Comparison of ENCODE assay signal across 8 mouse cellular contexts in genomic region chr9:98409137-98409536, GRCm38 (mm10). TPM values are rescaled to one million over a fixed set of nuclear protein-coding genes. Genes with fewer than 3 reads are reported as not detected.
DNase-seq lines count a peak whose midpoint lies in the region; ATAC-seq and TF ChIP-seq lines count a peak whose summit lies in the region.

No protein-coding gene starts in this region.

- peak; percentile 45 to 70 for DNase-seq in heart, adult 2 months
- peak; percentile 82 for DNase-seq in brain, adult 2 months (ENCODE audit: low read depth, low spot score)
- DNase-seq in left cerebral cortex, postnatal 25 days (ENCODE audit: low spot score in 2 of 2) = peak; percentile 74 to 79
- peak; percentile 71 for DNase-seq in midbrain, postnatal 0 days (ENCODE audit: low spot score)

- no peak for ATAC-seq in heart, embryonic 11.5 days (replicated peaks; ENCODE audit: insufficient number of reproducible peaks, low FRiP score, low TSS enrichment)
- ATAC-seq in forebrain, embryonic 15.5 days (replicated peaks) = peak; percentile 32; the same call in 1 of the 2 replicates
- ATAC-seq in intestine, postnatal 0 days = peak; percentile 45; the same call in 1 of the 2 replicates
- no peak for ATAC-seq in midbrain, postnatal 0 days (ENCODE audit: low FRiP score)

- no peak for TF ChIP-seq EP300 in heart, adult 2 months (IDR thresholded peaks at IDR 0.05; ENCODE audit: insufficient read depth, low read depth, low read length)

- TF ChIP-seq POLR2A in heart, adult 2 months (IDR thresholded peaks at IDR 0.05; ENCODE audit: insufficient read depth, low read depth, low read length) = no peak
- TF ChIP-seq POLR2A in testis, adult 2 months (IDR thresholded peaks at IDR 0.05; ENCODE audit: control insufficient read depth, low read depth, low read length) = no peak

- no peaks in the 10 kb centered on the region for H3K27me3 ChIP-seq in heart, adult 2 months (ENCODE audit: control insufficient read depth, insufficient read depth, low read length)
- H3K27me3 ChIP-seq in heart, embryonic 11.5 days (ENCODE audit: control insufficient read depth, insufficient read depth, low read length) = no peaks in the 10 kb centered on the region
- no peaks in the 10 kb centered on the region for H3K27me3 ChIP-seq in forebrain, embryonic 15.5 days
- no peaks in the 10 kb centered on the region for H3K27me3 ChIP-seq in intestine, postnatal 0 days (replicated peaks; ENCODE audit: control insufficient read depth, insufficient read depth, low read length)
- no peaks in the 10 kb centered on the region for H3K27me3 ChIP-seq in midbrain, postnatal 0 days (ENCODE audit: insufficient read depth, low read length)
- no peaks in the 10 kb centered on the region for H3K27me3 ChIP-seq in testis, adult 2 months (ENCODE audit: control insufficient read depth, insufficient read depth, low read length)

- H3K4me2 ChIP-seq in heart, embryonic 11.5 days = no peak overlapping the region
- H3K4me2 ChIP-seq in forebrain, embryonic 15.5 days (replicated peaks) = no peak overlapping the region
- no peak overlapping the region for H3K4me2 ChIP-seq in intestine, postnatal 0 days (replicated peaks; ENCODE audit: low read depth)
- no peak overlapping the region for H3K4me2 ChIP-seq in midbrain, postnatal 0 days (ENCODE audit: low read depth, low read length, poor library complexity, severe bottlenecking)

- no peak overlapping the region for H3K27ac ChIP-seq in heart, adult 2 months
- no peak overlapping the region for H3K27ac ChIP-seq in heart, embryonic 11.5 days (ENCODE audit: low read depth, low read length)
- H3K27ac ChIP-seq in forebrain, embryonic 15.5 days (replicated peaks) = no peak overlapping the region
- H3K27ac ChIP-seq in intestine, postnatal 0 days (ENCODE audit: low read depth, low read length) = no peak overlapping the region
- no peak overlapping the region for H3K27ac ChIP-seq in midbrain, postnatal 0 days (ENCODE audit: low read depth, low read length)
- H3K27ac ChIP-seq in testis, adult 2 months (ENCODE audit: control insufficient read depth, insufficient read depth, low read depth, low read length) = no peak overlapping the region

- H3K9ac ChIP-seq in heart, adult 2 months (ENCODE audit: low read depth, low read length) = no peak overlapping the region
- no peak overlapping the region for H3K9ac ChIP-seq in heart, embryonic 11.5 days (ENCODE audit: low read depth, low read length)
- no peak overlapping the region for H3K9ac ChIP-seq in forebrain, embryonic 15.5 days (replicated peaks)
- H3K9ac ChIP-seq in intestine, postnatal 0 days (ENCODE audit: low read depth, low read length) = no peak overlapping the region
- H3K9ac ChIP-seq in midbrain, postnatal 0 days (replicated peaks; ENCODE audit: low read length, poor library complexity, severe bottlenecking) = no peak overlapping the region

- no peaks in the 10 kb centered on the region for H3K36me3 ChIP-seq in heart, adult 2 months (ENCODE audit: control insufficient read depth, insufficient read depth, low read length)
- H3K36me3 ChIP-seq in heart, embryonic 11.5 days (ENCODE audit: control insufficient read depth, insufficient read depth, low read length) = no peaks in the 10 kb centered on the region
- no peaks in the 10 kb centered on the region for H3K36me3 ChIP-seq in forebrain, embryonic 15.5 days
- H3K36me3 ChIP-seq in intestine, postnatal 0 days (ENCODE audit: control insufficient read depth, insufficient read depth) = peaks cover 7% of the 10 kb centered on the region
- H3K36me3 ChIP-seq in midbrain, postnatal 0 days (ENCODE audit: insufficient read depth, low read length) = no peaks in the 10 kb centered on the region
- no peaks in the 10 kb centered on the region for H3K36me3 ChIP-seq in testis, adult 2 months (ENCODE audit: control insufficient read depth, insufficient read depth, low read length)

- H3K4me1 ChIP-seq in heart, adult 2 months (ENCODE audit: control insufficient read depth, insufficient read depth, low read length) = no peaks in the 10 kb centered on the region
- H3K4me1 ChIP-seq in heart, embryonic 11.5 days (ENCODE audit: control insufficient read depth, insufficient read depth, low read length) = no peaks in the 10 kb centered on the region
- H3K4me1 ChIP-seq in forebrain, embryonic 15.5 days = peaks cover 6% of the 10 kb centered on the region; the same call in 1 of the 2 replicates
- H3K4me1 ChIP-seq in intestine, postnatal 0 days (replicated peaks; ENCODE audit: control insufficient read depth, insufficient read depth, low read length) = no peaks in the 10 kb centered on the region
- no peaks in the 10 kb centered on the region for H3K4me1 ChIP-seq in midbrain, postnatal 0 days (ENCODE audit: insufficient read depth, low read length)
- no peaks in the 10 kb centered on the region for H3K4me1 ChIP-seq in testis, adult 2 months (ENCODE audit: control insufficient read depth, insufficient read depth, low read length)

- H3K9me3 ChIP-seq in heart, embryonic 11.5 days (replicated peaks; ENCODE audit: control insufficient read depth, low read length) = no peaks in the 10 kb centered on the region
- H3K9me3 ChIP-seq in forebrain, embryonic 15.5 days = no peaks in the 10 kb centered on the region
- H3K9me3 ChIP-seq in intestine, postnatal 0 days (ENCODE audit: control insufficient read depth) = no peaks in the 10 kb centered on the region
- H3K9me3 ChIP-seq in midbrain, postnatal 0 days (ENCODE audit: low read length) = no peaks in the 10 kb centered on the region

- no peaks in the 10 kb centered on the region for H3K79me2 ChIP-seq in heart, adult 2 months (replicated peaks; ENCODE audit: control insufficient read depth, insufficient read depth, low read length)

- 31% methylated on average over 3 of the region's 3 CpGs for WGBS in heart, adult 2 months
- WGBS in heart, embryonic 11.5 days (ENCODE audit: insufficient replicate concordance) = 21% methylated on average over 3 of the region's 3 CpGs
- WGBS in forebrain, embryonic 15.5 days = 27% methylated on average over 3 of the region's 3 CpGs
- WGBS in intestine, postnatal 0 days = 36% methylated on average over 3 of the region's 3 CpGs
- WGBS in midbrain, postnatal 0 days = 29% methylated on average over 3 of the region's 3 CpGs

- no peak overlapping the region for H3K4me3 ChIP-seq in heart, adult 2 months
- no peak overlapping the region for H3K4me3 ChIP-seq in heart, embryonic 11.5 days (ENCODE audit: low read depth, low read length)
- no peak overlapping the region for H3K4me3 ChIP-seq in forebrain, embryonic 15.5 days
- no peak overlapping the region for H3K4me3 ChIP-seq in intestine, postnatal 0 days (ENCODE audit: low read depth, low read length)
- no peak overlapping the region for H3K4me3 ChIP-seq in midbrain, postnatal 0 days (ENCODE audit: low read depth, low read length)
- H3K4me3 ChIP-seq in testis, adult 2 months (ENCODE audit: control insufficient read depth, low read depth, low read length) = no peak overlapping the region

- TF ChIP-seq CTCF in heart, adult 2 months (IDR thresholded peaks at IDR 0.05) = peak; percentile 87
- TF ChIP-seq CTCF in intestine, postnatal 0 days (IDR thresholded peaks at IDR 0.05; ENCODE audit: low read depth) = peak; percentile 96
- TF ChIP-seq CTCF in midbrain, postnatal 0 days (IDR thresholded peaks at IDR 0.05) = peak; percentile 81
- TF ChIP-seq CTCF in testis, adult 2 months (IDR thresholded peaks at IDR 0.05; ENCODE audit: control insufficient read depth, insufficient read depth, insufficient replicate concordance, low read depth, low read length) = peak; percentile 77; the same call in 1 of the 2 replicates

- intact Hi-C loops in heart, adult 2 months (cut with DNase I) = loop anchor here (1.0 kb wide), 1 partner anchor 129 kb away; no protein-coding TSS in a partner anchor
- intact Hi-C loops in left cerebral cortex, postnatal 25 days (cut with DNase I) = loop anchor here (2.0 kb wide), 1 partner anchor 130 kb away; no protein-coding TSS in a partner anchor

RNA-seq across cellular contexts. Expression of gene Rbp1, which starts 13.6 kb away (rescaled TPM):
- total RNA-seq in heart, adult 2 months (2021) = 1 to 10 TPM; 7.4 to 7.9 TPM
- 6.3 and 11.5 TPM in 2 replicates for polyA plus RNA-seq in heart, adult 2 months (2012; rRNA removed)
- polyA plus RNA-seq in heart, embryonic 11.5 days (2014; fragmentation: Nextera tagmentation; extraction: Ambion mirVana) = 56.4 and 56.8 TPM in 2 replicates
- 42.7 and 49.4 TPM in 2 replicates for polyA plus RNA-seq in forebrain, embryonic 15.5 days (2015; fragmentation: Nextera tagmentation; extraction: Ambion mirVana)
- 25.5 and 26.6 TPM in 2 replicates for polyA plus RNA-seq in intestine, postnatal 0 days (2015; fragmentation: Nextera tagmentation; extraction: Ambion mirVana)
- total RNA-seq in left cerebral cortex, postnatal 25 days (2021) = 1 to 10 TPM; 6.8 to 7.3 TPM
- total RNA-seq in midbrain, postnatal 0 days (2014; rRNA removed) = 10.5 and 11.5 TPM in 2 replicates
- polyA plus RNA-seq in midbrain, postnatal 0 days (2015; fragmentation: Nextera tagmentation; extraction: Ambion mirVana) = 27.6 and 30.0 TPM in 2 replicates
- 3.2 and 4.3 TPM in 2 replicates for polyA plus RNA-seq in testis, adult 2 months (2012; rRNA removed)

Comparison
In these comparisons a context has a peak if more than half of its experiments do, and no peak if none do; other contexts are left out.
1. ATAC-seq: peak in forebrain, embryonic 15.5 days (single experiment) and intestine, postnatal 0 days (single experiment); none in heart, embryonic 11.5 days (single experiment) and midbrain, postnatal 0 days (single experiment).
2. Peak in every context shown above with its lines, with median percentiles within 50 percentile points of each other: DNase-seq and CTCF ChIP-seq.